Mouse (Mus musculus) MEL (cell line): ENCODE measurements at regions not wholly inside any gene's neighbourhood (a gene's known extent, or its start where the extent isn't known, plus 50 kb on each side); places are given as distances from the start of the nearest gene placed in this dataset.

ENCODE experiments used
- DNase-seq: peaks from one replicate; pipeline ENCODE4 v3.0.0; 2011; ENCODE audit warnings: low read depth, low spot score
- H3K27ac ChIP-seq: 2 replicates; pipeline ENCODE4 v1.5.1; 2012; ENCODE audit warnings: low read depth, mild to moderate bottlenecking, control low read depth, low read length, moderate library complexity; ENCODE audit not compliant: control insufficient read depth
- H3K27me3 ChIP-seq, 2 experiments: fragments of 150-350 bp in 1 of 2; sonication (generic) in 1 of 2; 2 replicates each; pipeline ENCODE4 v1.6.1; 2012; ENCODE audit warnings: low read length in 2 of 2, mild to moderate bottlenecking in 2 of 2, improper control_type of control experiment in 1 of 2, moderate library complexity in 1 of 2; ENCODE audit not compliant: insufficient read depth in 2 of 2, control insufficient read depth in 1 of 2
- H3K36me3 ChIP-seq, 2 experiments: 2 replicates each; pipeline ENCODE4 v1.6.1; 2012 to 2014; ENCODE audit warnings: low read length in 2 of 2, improper control_type of control experiment in 1 of 2, inconsistent platforms in 1 of 2, mild to moderate bottlenecking in 1 of 2; ENCODE audit not compliant: insufficient read depth in 2 of 2, control insufficient read depth in 1 of 2
- H3K4me1 ChIP-seq, 2 experiments: fragments of 150-350 bp in 1 of 2; sonication (generic) in 1 of 2; 2 replicates each; pipeline ENCODE4 v1.6.1; 2012; ENCODE audit warnings: low read length in 2 of 2, improper control_type of control experiment in 1 of 2, mild to moderate bottlenecking in 1 of 2; ENCODE audit not compliant: insufficient read depth in 2 of 2, control insufficient read depth in 1 of 2
- H3K4me3 ChIP-seq, 2 experiments: fragments of 150-350 bp in 1 of 2; sonication (generic) in 1 of 2; 2 replicates each; pipeline ENCODE4 v1.5.1; 2012; ENCODE audit warnings: low read depth in 2 of 2, low read length in 2 of 2, mild to moderate bottlenecking in 2 of 2, moderate library complexity in 2 of 2, control low read depth in 1 of 2, improper control_type of control experiment in 1 of 2; ENCODE audit not compliant: control insufficient read depth in 1 of 2, insufficient read depth in 1 of 2
- H3K79me2 ChIP-seq: 2 replicates; pipeline ENCODE4 v1.6.1; 2012; ENCODE audit warnings: mild to moderate bottlenecking, low read length, moderate library complexity; ENCODE audit not compliant: control insufficient read depth, poor library complexity, insufficient read depth
- H3K9ac ChIP-seq: 2 replicates; pipeline ENCODE4 v1.6.1; 2012; ENCODE audit warnings: low read depth, mild to moderate bottlenecking, control low read depth, low read length, moderate library complexity; ENCODE audit not compliant: control insufficient read depth, poor library complexity, severe bottlenecking
- H3K9me3 ChIP-seq: fragments of 150-350 bp; sonication (generic); replicated peaks from 2 replicates; pipeline ENCODE4 v1.6.1; 2012; ENCODE audit warnings: mild to moderate bottlenecking, low read length, improper control_type of control experiment, moderate library complexity; ENCODE audit not compliant: insufficient read depth
- BHLHE40 ChIP-seq: IDR thresholded peaks from 2 replicates; pipeline ENCODE4 v1.6.1; 2012; ENCODE audit warnings: low read depth, mild to moderate bottlenecking, inconsistent platforms, low read length, improper control_type of control experiment, borderline replicate concordance
- CTCF ChIP-seq, 3 experiments: IDR thresholded peaks in 2 of 3; conservative IDR thresholded peaks in 1 of 3; 2 replicates each; pipeline ENCODE4 v1.5.1; 2011 to 2012; ENCODE audit warnings: low read length in 3 of 3, low read depth in 2 of 3, mild to moderate bottlenecking in 2 of 3, improper control_type of control experiment in 1 of 3, inconsistent platforms in 1 of 3, mixed read lengths in 1 of 3, moderate library complexity in 1 of 3; ENCODE audit not compliant: control insufficient read depth in 1 of 3, insufficient read depth in 1 of 3, poor library complexity in 1 of 3, severe bottlenecking in 1 of 3
- ELF1 ChIP-seq: IDR thresholded peaks from 2 replicates; pipeline ENCODE4 v1.6.1; 2014; ENCODE audit warnings: low read depth, mild to moderate bottlenecking, inconsistent platforms, low read length, improper control_type of control experiment, moderate library complexity
- GATA1 ChIP-seq: IDR thresholded peaks from 2 replicates; pipeline ENCODE4 v1.6.1; 2011; ENCODE audit warnings: low read depth, low read length, improper control_type of control experiment
- MAZ ChIP-seq: IDR thresholded peaks from 2 replicates; pipeline ENCODE4 v1.6.1; 2012; ENCODE audit warnings: low read depth, mild to moderate bottlenecking, inconsistent platforms, low read length, improper control_type of control experiment
- MEF2A ChIP-seq: IDR thresholded peaks from 2 replicates; pipeline ENCODE4 v1.6.1; 2014; ENCODE audit warnings: low read depth, mild to moderate bottlenecking, inconsistent platforms, low read length, improper control_type of control experiment; ENCODE audit not compliant: poor library complexity, insufficient replicate concordance, severe bottlenecking; ENCODE audit errors: extremely low read depth
- POLR2A ChIP-seq, 2 experiments: IDR thresholded peaks; 2 replicates each; pipeline ENCODE4 v1.6.1; 2011 to 2012; ENCODE audit warnings: low read length in 2 of 2, mild to moderate bottlenecking in 2 of 2, control low read depth in 1 of 2, improper control_type of control experiment in 1 of 2, low read depth in 1 of 2, moderate library complexity in 1 of 2; ENCODE audit not compliant: control insufficient read depth in 1 of 2, insufficient read depth in 1 of 2, poor library complexity in 1 of 2
- POLR2AphosphoS2 ChIP-seq: IDR thresholded peaks from 2 replicates; pipeline ENCODE4 v1.6.1; 2011; ENCODE audit warnings: low read length, improper control_type of control experiment
- SMC3 ChIP-seq: IDR thresholded peaks from 2 replicates; pipeline ENCODE4 v1.6.1; 2011; ENCODE audit warnings: low read depth, low read length, improper control_type of control experiment
- TBP ChIP-seq: IDR thresholded peaks from 2 replicates; pipeline ENCODE4 v1.8.0; 2011; ENCODE audit warnings: low read depth, low read length, improper control_type of control experiment
- ZC3H11A ChIP-seq: IDR thresholded peaks from 2 replicates; pipeline ENCODE4 v1.6.1; 2012; ENCODE audit warnings: low read depth, mild to moderate bottlenecking, inconsistent platforms, low read length, improper control_type of control experiment

DNA sequence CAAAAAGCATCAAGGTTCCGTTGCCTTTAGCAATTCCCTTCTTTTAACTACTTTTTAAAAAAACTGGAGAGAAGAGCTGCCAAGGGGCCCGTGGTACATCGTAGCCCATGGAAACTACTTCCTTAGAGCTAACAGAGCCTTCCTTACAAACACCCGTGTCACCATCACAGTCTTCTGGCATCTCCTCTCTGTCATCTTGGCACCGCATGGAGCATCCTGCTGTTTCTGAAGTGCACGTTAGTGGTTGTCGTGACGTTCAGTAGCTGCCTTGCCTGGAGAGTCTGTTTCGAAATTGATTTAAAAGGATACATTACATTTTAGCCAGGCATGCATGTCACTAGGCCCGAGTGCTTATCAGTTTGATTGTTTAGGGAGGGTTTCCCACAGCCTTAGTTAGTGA is 111.4 kb upstream of the Adgrl2 start (continued):
- TF ChIP-seq MEF2A = no peak

DNA sequence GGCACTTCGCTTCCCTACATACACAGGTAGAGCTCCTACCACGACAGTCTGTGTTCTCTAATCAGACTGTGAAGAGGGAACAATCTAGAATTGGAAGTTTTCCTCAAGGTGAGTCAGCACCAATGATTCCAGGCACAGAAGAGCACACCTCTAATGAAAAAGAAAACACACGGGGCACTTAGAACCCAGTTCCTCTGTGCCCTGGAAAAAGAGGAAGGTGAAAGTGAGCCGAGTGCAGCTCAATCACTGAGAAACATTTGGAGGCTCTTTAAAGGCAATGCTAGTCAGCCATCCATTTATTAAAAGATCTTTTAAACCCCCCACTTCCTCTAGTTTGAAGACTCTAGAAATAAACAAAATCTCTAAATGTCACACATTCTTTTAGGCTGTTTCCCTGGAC is 108.4 kb upstream of the Adgrl2 start:
- H3K27me3 ChIP-seq = no peaks in the 10 kb centered on the region
- no peaks in the 10 kb centered on the region for H3K9me3 ChIP-seq
- H3K4me1 ChIP-seq = no peaks in the 10 kb centered on the region; a peak in 1 of 4 replicates
- peak; percentile 10 for DNase-seq
- no peak for TF ChIP-seq POLR2AphosphoS2
- no peak for TF ChIP-seq TBP
- TF ChIP-seq ELF1 = no peak
- no peak for TF ChIP-seq SMC3
- H3K9ac ChIP-seq = no peak overlapping the region
- no peaks in the 10 kb centered on the region for H3K36me3 ChIP-seq
- H3K4me3 ChIP-seq = no peak overlapping the region
- H3K79me2 ChIP-seq = no peaks in the 10 kb centered on the region
- no peak overlapping the region for H3K27ac ChIP-seq

DNA sequence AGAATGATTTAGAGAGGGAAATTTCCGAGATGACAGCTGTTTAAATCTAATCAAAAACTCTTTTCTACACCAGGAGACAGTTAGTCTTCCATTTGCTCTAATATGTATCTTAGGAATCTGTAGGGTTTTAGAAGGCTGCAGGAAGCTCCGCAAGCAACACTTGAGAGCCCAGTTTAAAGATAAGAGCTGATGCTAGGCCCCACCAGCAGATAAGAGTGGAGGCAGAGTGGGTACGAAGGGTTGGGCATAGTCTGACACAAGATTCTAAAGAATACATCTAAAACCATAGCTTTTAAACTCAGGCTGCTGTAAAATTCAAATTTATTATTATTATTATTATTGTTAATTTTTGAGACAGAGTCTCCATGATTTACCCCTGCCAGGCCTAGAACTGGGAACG is 106.7 kb upstream of the Adgrl2 start:
- H3K27ac ChIP-seq = no peak overlapping the region
- TF ChIP-seq GATA1 (peak; percentile 27; the same call in 1 of the 2 replicates), BHLHE40 (no peak)
- no peak overlapping the region for H3K9ac ChIP-seq
- no peak for DNase-seq
- H3K4me1 ChIP-seq = no peaks in the 10 kb centered on the region; a peak in 1 of 4 replicates
- H3K36me3 ChIP-seq = no peaks in the 10 kb centered on the region
- H3K9me3 ChIP-seq = no peaks in the 10 kb centered on the region
- H3K27me3 ChIP-seq = no peaks in the 10 kb centered on the region
- no peak overlapping the region for H3K4me3 ChIP-seq
- H3K79me2 ChIP-seq = no peaks in the 10 kb centered on the region

DNA sequence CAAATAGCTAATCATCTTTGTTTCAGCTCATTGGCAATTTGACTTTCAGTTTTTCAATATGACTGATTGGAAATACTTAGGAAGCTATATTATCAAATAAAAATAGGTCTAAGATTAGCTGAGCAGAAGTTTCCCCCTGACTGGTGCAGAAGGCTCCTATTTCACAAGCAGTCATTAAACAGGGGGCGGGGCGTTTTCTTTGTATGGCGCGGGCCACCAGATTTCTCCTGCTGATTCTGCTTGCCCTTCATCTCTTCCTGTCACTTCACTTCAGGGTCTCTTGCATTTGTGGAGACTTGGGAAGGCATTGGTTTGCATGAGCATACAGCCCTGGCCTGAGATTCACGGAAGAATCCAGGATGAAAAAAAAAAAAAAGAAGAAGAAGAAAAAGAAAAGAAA is 102.3 kb upstream of the Adgrl2 start:
- H3K9ac ChIP-seq = no peak overlapping the region
- no peak overlapping the region for H3K4me3 ChIP-seq
- no peak overlapping the region for H3K27ac ChIP-seq
- no peaks in the 10 kb centered on the region for H3K79me2 ChIP-seq
- no peak for DNase-seq
- no peaks in the 10 kb centered on the region for H3K36me3 ChIP-seq
- H3K4me1 ChIP-seq = no peaks in the 10 kb centered on the region; a peak in 1 of 4 replicates
- no peak for TF ChIP-seq MAZ
- no peak for TF ChIP-seq POLR2AphosphoS2
- TF ChIP-seq CTCF (IDR thresholded peaks at IDR 0.05 in 2 of 3, conservative IDR thresholded peaks at IDR 0.05 in 1 of 3; ENCODE audit: control insufficient read depth in 1 of 3, insufficient read depth in 1 of 3, low read depth in 2 of 3, low read length in 3 of 3, poor library complexity in 1 of 3, severe bottlenecking in 1 of 3) = no peak
- no peak for TF ChIP-seq POLR2A (IDR thresholded peaks at IDR 0.05; ENCODE audit: control insufficient read depth in 1 of 2, insufficient read depth in 1 of 2, low read depth in 1 of 2, low read length in 2 of 2, poor library complexity in 1 of 2)
- TF ChIP-seq ZC3H11A = no peak
- TF ChIP-seq MEF2A = no peak
- no peaks in the 10 kb centered on the region for H3K27me3 ChIP-seq
- H3K9me3 ChIP-seq = no peaks in the 10 kb centered on the region
